Mouse (Mus musculus): ENCODE results near the gene Nap1l1.

GRCm38 (mm10) chr10:111530398-111530797 lies 57.4 kb downstream of the Nap1l1 start:
- TF ChIP-seq POLR2A (IDR thresholded peaks at IDR 0.05; ENCODE audit: extremely low read depth, insufficient read depth, low read length) (no peak), CTCF (IDR thresholded peaks at IDR 0.05; ENCODE audit: low read depth, low read length) (no peak)

Measured in liver, adult 2 months (tissue).